Mouse (Mus musculus) urinary bladder, adult 2 months (tissue): ENCODE data around the gene Gpd1l. TPM values are rescaled to one million over a fixed set of nuclear protein-coding genes. Genes with fewer than 3 reads are reported as not detected.

ENCODE experiments used
- DNase-seq: peaks from one replicate; pipeline ENCODE4 v3.0.0; 2022; ENCODE audit warnings: low spot score
- polyA plus RNA-seq: library from polyadenylated mRNA; depleted of rRNA; stranded (reverse); fragments of >200 nt; gene quantifications from 2 replicates; pipeline ENCODE4 v1.2.3, GENCODE M21; 2012; rRNA removed

Gpd1l gene
- polyA plus RNA-seq, 1 experiment = 34.4 TPM

DNA sequence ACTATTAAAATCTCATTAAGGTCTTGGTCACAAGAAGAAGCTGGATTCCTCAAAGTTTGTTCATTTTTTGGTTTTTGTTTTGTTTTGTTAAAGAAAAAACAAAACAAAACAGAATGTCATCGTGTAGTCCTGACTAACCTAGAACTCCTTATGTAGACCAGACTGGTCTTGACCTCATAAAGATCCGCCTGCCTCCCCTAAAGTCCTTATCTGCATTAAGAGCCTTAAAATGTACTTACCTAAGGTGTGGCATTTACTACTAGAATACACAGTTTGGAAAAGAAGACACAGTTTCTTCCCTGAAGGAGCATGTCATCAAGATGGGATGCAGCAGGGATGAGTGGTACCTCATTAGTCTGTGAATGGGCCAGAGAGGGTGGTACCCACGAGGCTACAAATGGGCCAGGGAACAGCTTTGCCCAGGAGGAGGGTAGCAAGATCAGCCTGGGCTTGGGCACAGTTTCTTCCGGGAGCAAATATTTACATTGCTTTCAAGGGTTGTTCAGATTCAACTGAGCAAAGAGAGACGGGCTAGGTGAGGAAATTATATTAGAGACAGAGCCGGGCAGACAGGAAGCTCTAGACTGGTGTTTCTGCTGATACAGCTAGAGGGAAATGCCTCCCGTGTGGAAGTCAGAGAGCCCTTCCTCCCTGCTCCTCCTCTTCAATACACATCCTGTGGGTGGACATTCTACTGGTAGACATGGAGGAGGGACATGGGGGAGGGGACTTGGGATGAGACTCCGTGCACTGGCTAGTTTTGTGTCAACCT lies 82.2 kb downstream of the Gpd1l start:
- DNase-seq = no peak

Other genes starting within 250 kb of the Gpd1l start
- gene Dync1li1, start 245.2 kb downstream of the Gpd1l start, polyA plus RNA-seq = 24.9 and 27.6 TPM in 2 replicates
- 40.3 and 41.4 TPM in 2 replicates for gene Cmtm6, start 202.9 kb downstream of the Gpd1l start, polyA plus RNA-seq
- gene Cmtm7, start 152.1 kb downstream of the Gpd1l start, polyA plus RNA-seq = 51.0 and 56.9 TPM in 2 replicates
- gene Cmtm8, start 89.8 kb downstream of the Gpd1l start, polyA plus RNA-seq = 2.1 and 2.4 TPM in 2 replicates
- gene Osbpl10, start 44.6 kb upstream of the Gpd1l start, polyA plus RNA-seq = 1.8 and 2.9 TPM in 2 replicates
- gene Rps27rt, start 48.8 kb upstream of the Gpd1l start, polyA plus RNA-seq = 310 and 399 TPM in 2 replicates